Mouse (Mus musculus) limb, embryonic 12.5 days (tissue): ENCODE measurements at regions not wholly inside any gene's neighbourhood (a gene's known extent, or its start where the extent isn't known, plus 50 kb on each side); places are given as distances from the start of the nearest gene placed in this dataset.
"Not testable (repeated sequence)": the region's sequence is repeated elsewhere in the genome, so short reads cannot be mapped to it uniquely, and the experiment has no call there.

Source experiments
- ATAC-seq: fragments of 200-750 bp; cut with Nextera tagmentation; 2 replicates; pipeline ENCODE4 v1.8.0; 2017; ENCODE audit warnings: low read depth, moderate TSS enrichment; ENCODE audit not compliant: insufficient number of reproducible peaks, insufficient read depth, low FRiP score, low TSS enrichment
- H3K27ac ChIP-seq: fragments of 300-500 bp; sonication (generic); 2 replicates; pipeline ENCODE4 v1.5.1; 2016; ENCODE audit warnings: mild to moderate bottlenecking, moderate library complexity
- H3K27me3 ChIP-seq: fragments of 300-500 bp; sonication (generic); 2 replicates; pipeline ENCODE4 v1.6.1; 2016; ENCODE audit warnings: mild to moderate bottlenecking, moderate library complexity
- H3K36me3 ChIP-seq: fragments of 300-500 bp; sonication (generic); 2 replicates; pipeline ENCODE4 v1.6.1; 2016; ENCODE audit warnings: mild to moderate bottlenecking, moderate library complexity
- H3K4me1 ChIP-seq: fragments of 300-500 bp; sonication (generic); replicated peaks from 2 replicates; pipeline ENCODE4 v1.6.1; 2016
- H3K4me2 ChIP-seq: fragments of 300-500 bp; sonication (generic); 2 replicates; pipeline ENCODE4 v1.6.1; 2016; ENCODE audit warnings: mild to moderate bottlenecking, moderate library complexity
- H3K4me3 ChIP-seq: fragments of 300-500 bp; sonication (generic); replicated peaks from 2 replicates; pipeline ENCODE4 v1.5.1; 2016; ENCODE audit warnings: mild to moderate bottlenecking
- H3K9ac ChIP-seq: fragments of 300-500 bp; sonication (generic); replicated peaks from 2 replicates; pipeline ENCODE4 v1.6.1; 2016; ENCODE audit warnings: mild to moderate bottlenecking, moderate library complexity
- H3K9me3 ChIP-seq: fragments of 300-500 bp; sonication (generic); 2 replicates; pipeline ENCODE4 v1.6.1; 2016; ENCODE audit warnings: mild to moderate bottlenecking, moderate library complexity
- WGBS: fragments of 180-500 bp; shearing (Covaris S2); methylation state at CpG from one replicate; pipeline ENCODE4 v1.1.7; 2016; 5-methylcytosine and 5-hydroxymethylcytosine counted together

- H3K27ac ChIP-seq, result 0 out of 2 replicates have a peak overlapping the region, but pooled peaks have one; percentile 31
- H3K36me3 ChIP-seq, result no peaks in the 10 kb centered on the region
- peak overlapping the region; percentile 48 for H3K4me2 ChIP-seq
- WGBS, result 40% methylated on average over 19 of the region's 19 CpGs
- 0 out of 2 replicates have a peak overlapping the region, but pooled peaks have one; percentile 3 for H3K4me3 ChIP-seq
- H3K4me1 ChIP-seq, result peaks cover 14% of the 10 kb centered on the region; the same call in 1 of the 2 replicates
- ATAC-seq, result peak; percentile 37; the same call in 1 of the 2 replicates
- H3K9ac ChIP-seq, result no peak overlapping the region
- 0 out of 2 replicates have a peak, but pooled peaks cover 4% of the 10 kb centered on the region for H3K9me3 ChIP-seq
- no peaks in the 10 kb centered on the region for H3K27me3 ChIP-seq
These were observed 764.3 kb downstream of the Robo2 start for GRCm38 (mm10) chr16:73647201-73647782.

GRCm38 (mm10) chr16:73613017-73613416, 798.6 kb downstream of the Robo2 start:
- no peak overlapping the region for H3K9ac ChIP-seq
- H3K4me1 ChIP-seq, result peaks cover 4% of the 10 kb centered on the region; the same call in 1 of the 2 replicates
- no peak for ATAC-seq
- H3K27me3 ChIP-seq, result no peaks in the 10 kb centered on the region
- H3K4me3 ChIP-seq, result no peak overlapping the region
- H3K9me3 ChIP-seq, result no peaks in the 10 kb centered on the region
- H3K36me3 ChIP-seq, result no peaks in the 10 kb centered on the region
- no peak overlapping the region for H3K27ac ChIP-seq
- no peak overlapping the region for H3K4me2 ChIP-seq
- whole genome bisulfite sequencing, result 94% methylated on average over 9 of the region's 9 CpGs

DNA sequence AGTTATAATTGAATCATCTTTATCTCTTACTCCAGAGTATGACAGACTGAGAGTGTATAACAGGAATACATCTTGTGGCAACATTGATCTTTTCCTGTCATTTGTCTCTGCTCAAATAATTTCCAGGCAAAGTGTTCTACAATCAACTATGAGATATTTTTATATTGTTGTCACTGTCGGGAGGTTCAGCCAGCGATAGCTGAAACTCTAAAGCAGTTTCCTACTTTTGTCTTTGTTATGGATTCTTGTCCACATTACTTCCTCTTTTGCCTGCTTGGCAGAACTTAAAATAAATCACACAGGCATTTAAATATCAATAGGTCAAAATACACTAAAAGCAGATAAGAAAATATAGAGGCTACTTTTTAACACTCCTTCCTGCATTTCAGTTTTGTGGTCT, 820.2 kb downstream of the Robo2 start:
- Histone ChIP-seq H3K27ac (no peak overlapping the region), H3K4me2 (no peak overlapping the region), H3K9ac (no peak overlapping the region), H3K4me3 (no peak overlapping the region), H3K27me3 (no peaks in the 10 kb centered on the region), H3K4me1 (no peaks in the 10 kb centered on the region), H3K9me3 (no peaks in the 10 kb centered on the region), H3K36me3 (no peaks in the 10 kb centered on the region)
- no peak for ATAC-seq
- 83% methylated on average over 2 of the region's 2 CpGs for WGBS

DNA sequence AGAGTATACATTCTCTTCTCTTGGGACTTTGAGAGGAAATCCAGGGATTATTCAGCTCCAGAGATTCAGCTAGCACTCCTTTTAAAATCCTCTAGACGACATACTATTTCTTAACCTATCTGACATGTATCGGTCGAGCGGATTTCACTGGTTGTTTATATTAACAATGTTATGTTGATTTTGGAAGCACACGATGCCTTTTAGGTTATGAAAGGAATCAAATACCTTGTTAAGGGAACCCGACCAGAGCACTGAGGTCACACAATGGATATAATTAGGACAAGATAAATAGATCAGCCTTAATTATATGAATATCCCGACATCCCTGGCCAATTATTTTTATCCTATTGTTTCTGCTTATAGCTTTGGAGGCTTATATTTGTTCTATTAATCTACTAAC, 850.4 kb downstream of the Robo2 start:
- H3K9ac ChIP-seq, result no peak overlapping the region
- H3K27ac ChIP-seq, result no peak overlapping the region
- H3K4me2 ChIP-seq, result no peak overlapping the region
- H3K36me3 ChIP-seq, result no peaks in the 10 kb centered on the region
- no peak for ATAC-seq
- H3K27me3 ChIP-seq, result no peaks in the 10 kb centered on the region
- no peak overlapping the region for H3K4me3 ChIP-seq
- H3K4me1 ChIP-seq, result no peaks in the 10 kb centered on the region
- 86% methylated on average over 7 of the region's 7 CpGs for WGBS
- H3K9me3 ChIP-seq, result no peaks in the 10 kb centered on the region

- Histone ChIP-seq H3K4me1 (no peaks in the 10 kb centered on the region), H3K4me3 (no peak overlapping the region), H3K27me3 (no peaks in the 10 kb centered on the region), H3K36me3 (no peaks in the 10 kb centered on the region), H3K27ac (no peak overlapping the region), H3K9me3 (no peaks in the 10 kb centered on the region), H3K9ac (no peak overlapping the region), H3K4me2 (no peak overlapping the region)
- ATAC-seq, result no peak
- 80% methylated on average over 4 of the region's 4 CpGs for WGBS
These were observed 854.7 kb downstream of the Robo2 start for GRCm38 (mm10) chr16:73556940-73557339.

GRCm38 (mm10) chr16:73543651-73544050, 868.0 kb downstream of the Robo2 start:
- Histone ChIP-seq H3K4me3 (no peak overlapping the region), H3K9ac (no peak overlapping the region), H3K9me3 (no peaks in the 10 kb centered on the region), H3K4me1 (no peaks in the 10 kb centered on the region), H3K27ac (no peak overlapping the region), H3K27me3 (no peaks in the 10 kb centered on the region), H3K36me3 (no peaks in the 10 kb centered on the region), H3K4me2 (no peak overlapping the region)
- no peak for ATAC-seq
- WGBS, result 86% methylated on average over 3 of the region's 3 CpGs

- no peaks in the 10 kb centered on the region for H3K4me1 ChIP-seq
- H3K9me3 ChIP-seq, result no peaks in the 10 kb centered on the region
- H3K4me2 ChIP-seq, result no peak overlapping the region
- H3K4me3 ChIP-seq, result no peak overlapping the region
- 81% methylated on average over 7 of the region's 7 CpGs for WGBS
- H3K9ac ChIP-seq, result no peak overlapping the region
- H3K36me3 ChIP-seq, result no peaks in the 10 kb centered on the region
- H3K27ac ChIP-seq, result no peak overlapping the region
- H3K27me3 ChIP-seq, result no peaks in the 10 kb centered on the region
- ATAC-seq, result no peak
These were observed 873.6 kb downstream of the Robo2 start for GRCm38 (mm10) chr16:73538040-73538439.

DNA sequence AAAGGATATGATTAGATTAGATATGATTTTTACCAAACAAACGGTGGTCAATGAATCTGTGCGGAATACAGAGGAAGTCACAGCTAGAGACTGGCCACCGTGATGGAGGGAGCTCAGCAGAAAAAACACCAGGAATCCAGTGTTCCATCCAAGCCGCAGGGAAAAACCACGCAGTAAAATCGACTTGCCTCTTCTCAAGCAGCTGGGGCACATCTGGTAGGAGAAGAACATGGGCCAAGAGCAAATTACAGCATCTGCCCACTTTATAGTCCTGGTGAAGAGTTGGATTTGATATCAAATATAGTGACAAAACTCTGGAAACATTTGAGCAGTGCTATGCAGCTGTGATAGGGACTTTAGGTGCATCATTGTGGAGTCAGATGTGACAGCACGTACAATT, 874.1 kb downstream of the Robo2 start:
- 85% methylated on average over 7 of the region's 7 CpGs for WGBS

GRCm38 (mm10) chr16:73530191-73530590, 881.4 kb downstream of the Robo2 start:
- H3K27ac ChIP-seq, result peak overlapping the region; percentile 50; the same call in 1 of the 2 replicates

More for the DNA sequence above, 874.1 kb downstream of the Robo2 start:
- Histone ChIP-seq H3K4me1 (no peaks in the 10 kb centered on the region), H3K27me3 (no peaks in the 10 kb centered on the region), H3K36me3 (no peaks in the 10 kb centered on the region), H3K9me3 (no peaks in the 10 kb centered on the region), H3K27ac (no peak overlapping the region), H3K9ac (no peak overlapping the region), H3K4me3 (no peak overlapping the region), H3K4me2 (no peak overlapping the region)
- no peak for ATAC-seq

GRCm38 (mm10) chr16:73522931-73523330, 888.7 kb downstream of the Robo2 start:
- not testable (repeated sequence) for H3K4me1 ChIP-seq, H3K4me2 ChIP-seq, H3K27ac ChIP-seq, H3K9ac ChIP-seq, H3K4me3 ChIP-seq, H3K9me3 ChIP-seq, H3K27me3 ChIP-seq, ATAC-seq, H3K36me3 ChIP-seq
- 84% methylated on average over 3 of the region's 3 CpGs for WGBS

More at GRCm38 (mm10) chr16:73530191-73530590, 881.4 kb downstream of the Robo2 start:
- H3K36me3 ChIP-seq, result no peaks in the 10 kb centered on the region
- H3K4me3 ChIP-seq, result no peak overlapping the region
- H3K4me2 ChIP-seq, result peak overlapping the region; percentile 35
- H3K9me3 ChIP-seq, result no peaks in the 10 kb centered on the region
- 32% methylated on average over 10 of the region's 10 CpGs for WGBS
- no peak; the same call in 1 of the 2 replicates for ATAC-seq
- H3K9ac ChIP-seq, result no peak overlapping the region
- H3K4me1 ChIP-seq, result 0 out of 2 replicates have a peak, but pooled peaks cover 5% of the 10 kb centered on the region
- no peaks in the 10 kb centered on the region for H3K27me3 ChIP-seq

DNA sequence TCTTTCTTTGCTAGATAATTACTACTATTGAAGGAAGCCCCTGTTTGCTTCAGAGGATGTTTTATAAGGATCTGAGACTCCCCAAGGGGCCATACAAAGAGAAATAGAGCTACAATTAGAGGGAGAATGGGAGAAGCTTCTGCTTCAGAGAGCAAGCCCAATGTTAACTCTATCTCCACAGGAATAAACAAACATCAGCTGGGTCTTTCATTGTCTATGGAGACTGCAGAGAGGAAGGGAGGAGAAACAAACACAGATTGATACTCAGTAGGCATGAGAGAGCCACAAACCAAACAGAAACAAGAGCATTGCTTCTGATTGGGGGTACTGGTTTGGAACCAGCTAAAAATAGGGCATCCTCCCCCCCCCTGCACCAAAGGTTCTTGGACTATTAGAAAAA, 906.9 kb downstream of the Robo2 start:
- no peak for ATAC-seq
- Histone ChIP-seq H3K36me3 (no peaks in the 10 kb centered on the region), H3K9ac (no peak overlapping the region)

GRCm38 (mm10) chr16:73498636-73499208, 912.9 kb downstream of the Robo2 start:
- Histone ChIP-seq H3K36me3 (no peaks in the 10 kb centered on the region), H3K4me1 (no peaks in the 10 kb centered on the region), H3K4me2 (no peak overlapping the region), H3K27me3 (no peaks in the 10 kb centered on the region), H3K9ac (no peak overlapping the region), H3K27ac (no peak overlapping the region), H3K9me3 (no peaks in the 10 kb centered on the region), H3K4me3 (no peak overlapping the region)
- ATAC-seq, result no peak
- WGBS, result 62% methylated on average over 1 of the region's 1 CpGs

More for the DNA sequence above, 906.9 kb downstream of the Robo2 start:
- Histone ChIP-seq H3K27ac (no peak overlapping the region), H3K4me1 (no peaks in the 10 kb centered on the region), H3K9me3 (no peaks in the 10 kb centered on the region), H3K4me2 (no peak overlapping the region), H3K27me3 (no peaks in the 10 kb centered on the region), H3K4me3 (no peak overlapping the region)
